Mouse (Mus musculus): ENCODE results near the gene Cops8. TPM values are rescaled to one million over a fixed set of nuclear protein-coding genes. Genes with fewer than 3 reads are reported as not detected.

The Cops8 gene
- total and polyA plus RNA-seq, 3 experiments: 58.6 to 113 (median 98.2) TPM

- H3K36me3 ChIP-seq (replicated peaks in 1 of 2; ENCODE audit: control insufficient read depth in 1 of 2, insufficient read depth in 1 of 2, low read length in 1 of 2): no peaks in the 10 kb centered on the region
- peaks cover 80% of the 10 kb centered on the region for H3K27me3 ChIP-seq (replicated peaks)
- H3K27ac ChIP-seq (ENCODE audit: insufficient read depth, low read depth): no peak overlapping the region
- H3K4me2 ChIP-seq (ENCODE audit: insufficient read depth, low read depth, poor library complexity, severe bottlenecking): no peak overlapping the region
- no peaks in the 10 kb centered on the region for H3K79me2 ChIP-seq (replicated peaks; ENCODE audit: control insufficient read depth, extremely low read depth, insufficient read depth, poor library complexity, severe bottlenecking)
- no peaks in the 10 kb centered on the region for H3K9me3 ChIP-seq (replicated peaks; ENCODE audit: low read length)
- H3K9ac ChIP-seq (ENCODE audit: insufficient read depth, low read depth): no peak overlapping the region
- TF ChIP-seq NRF1 (IDR thresholded peaks at IDR 0.05; ENCODE audit: low read depth, low read length) (no peak), RAD21 (IDR thresholded peaks at IDR 0.05; ENCODE audit: low read depth, low read length) (no peak), MAX (IDR thresholded peaks at IDR 0.05; ENCODE audit: low read length) (no peak), EP300 (IDR thresholded peaks at IDR 0.05; ENCODE audit: low read length) (no peak), ZC3H11A (IDR thresholded peaks at IDR 0.05; ENCODE audit: low read depth, low read length) (no peak), CHD2 (IDR thresholded peaks at IDR 0.05; ENCODE audit: low read length) (no peak), TBP (conservative IDR thresholded peaks at IDR 0.05; ENCODE audit: low read depth, low read length) (no peak), TCF12 (IDR thresholded peaks at IDR 0.05; ENCODE audit: low read depth, low read length) (no peak), MAZ (IDR thresholded peaks at IDR 0.05; ENCODE audit: low read depth, low read length) (no peak), MEF2A (IDR thresholded peaks at IDR 0.05; ENCODE audit: borderline replicate concordance, low read depth, low read length) (no peak), NELFE (IDR thresholded peaks at IDR 0.05; ENCODE audit: low read depth, low read length) (no peak)
- no peak overlapping the region for H3K4me3 ChIP-seq (replicated peaks in 1 of 3; ENCODE audit: low read depth in 2 of 3, low read length in 2 of 3, poor library complexity in 1 of 3)
- in situ Hi-C loops (cut with MboI; ENCODE audit: low pct_ligation_motif_present, low pct_unique_long_range_greater_than_20kb, low sequenced_read_pairs): no loop called here
- DNase-seq (ENCODE audit: extremely low read depth): no peak
- dilution Hi-C loops (cut with MboI; ENCODE audit: extremely low pct_ligation_motif_present, extremely low pct_unique_long_range_greater_than_20kb, low sequenced_read_pairs): no loop called here
- peaks cover 0 to 4% of the 10 kb centered on the region in 2 experiments; a peak in 1 of 4 replicates for H3K4me1 ChIP-seq (ENCODE audit: control insufficient read depth in 1 of 2, insufficient read depth in 2 of 2)
Observed at GRCm38 (mm10) chr1:90662491-90662890, 59.7 kb downstream of the Cops8 start.

Other genes with a start within 250 kb of the Cops8 start
- under 0.01 and 0.25 TPM in 2 replicates for gene Col6a3, start 241.0 kb downstream of the Cops8 start, total RNA-seq (2012; rRNA removed)
- not detected in 2 replicates for gene Col6a3, start 241.0 kb downstream of the Cops8 start, total RNA-seq (2014; rRNA removed)
- not detected in 2 replicates for gene Col6a3, start 241.0 kb downstream of the Cops8 start, polyA plus RNA-seq (2012; ENCODE audit: insufficient read length, low read depth)

All from CH12.LX (cell line).